Mouse (Mus musculus): ENCODE measurements around the gene Xylt2. TPM values are rescaled to one million over a fixed set of nuclear protein-coding genes. Genes with fewer than 3 reads are reported as not detected.

The Xylt2 gene
- polyA plus RNA-seq, 1 experiment from 2014 or later: 24.7 TPM

GRCm38 (mm10) chr11:94632988-94633387 lies 44.3 kb downstream of the Xylt2 start:
- Histone ChIP-seq H3K36me3 (peaks cover 64% of the 10 kb centered on the region), H3K9ac (replicated peaks) (no peak overlapping the region), H3K27me3 (no peaks in the 10 kb centered on the region), H3K4me2 (no peak overlapping the region), H3K4me1 (replicated peaks) (peaks cover 12% of the 10 kb centered on the region), H3K9me3 (no peaks in the 10 kb centered on the region), H3K27ac (no peak overlapping the region), H3K4me3 (replicated peaks) (no peak overlapping the region)
- WGBS: 81% methylated on average over 8 of the region's 8 CpGs
- no peak for ATAC-seq (ENCODE audit: insufficient number of reproducible peaks, insufficient read depth, low FRiP score, low TSS enrichment, low read depth)

GRCm38 (mm10) chr11:94631969-94632368 lies 45.3 kb downstream of the Xylt2 start:
- 96% methylated on average over 5 of the region's 5 CpGs for WGBS
- Histone ChIP-seq H3K27ac (no peak overlapping the region), H3K9ac (replicated peaks) (no peak overlapping the region), H3K27me3 (no peaks in the 10 kb centered on the region), H3K4me3 (replicated peaks) (no peak overlapping the region), H3K4me1 (replicated peaks) (peaks cover 12% of the 10 kb centered on the region), H3K4me2 (no peak overlapping the region), H3K9me3 (no peaks in the 10 kb centered on the region), H3K36me3 (peaks cover 54% of the 10 kb centered on the region)
- no peak for ATAC-seq (ENCODE audit: insufficient number of reproducible peaks, insufficient read depth, low FRiP score, low TSS enrichment, low read depth)

- ATAC-seq (ENCODE audit: insufficient number of reproducible peaks, insufficient read depth, low FRiP score, low TSS enrichment, low read depth): peak; percentile 57; the same call in 1 of the 2 replicates
- peak overlapping the region; percentile 56 for H3K27ac ChIP-seq
Observed at GRCm38 (mm10) chr11:94630199-94631011, 46.9 kb downstream of the Xylt2 start.

GRCm38 (mm10) chr11:94629884-94630198 lies 47.5 kb downstream of the Xylt2 start:
- peaks cover 33% of the 10 kb centered on the region for H3K36me3 ChIP-seq
- no peaks in the 10 kb centered on the region for H3K27me3 ChIP-seq
- peak overlapping the region; percentile 86 for H3K4me2 ChIP-seq
- 0% methylated on average over 28 of the region's 28 CpGs for WGBS
- peak overlapping the region; percentile 88 for H3K4me3 ChIP-seq (replicated peaks)
- peak overlapping the region; percentile 82 for H3K9ac ChIP-seq (replicated peaks)
- H3K4me1 ChIP-seq (replicated peaks): peaks cover 12% of the 10 kb centered on the region
- H3K27ac ChIP-seq: peak overlapping the region; percentile 56
- peak; percentile 59; the same call in 1 of the 2 replicates for ATAC-seq (ENCODE audit: insufficient number of reproducible peaks, insufficient read depth, low FRiP score, low TSS enrichment, low read depth)
- no peaks in the 10 kb centered on the region for H3K9me3 ChIP-seq

More at GRCm38 (mm10) chr11:94630199-94631011, 46.9 kb downstream of the Xylt2 start:
- peak overlapping the region; percentile 88 for H3K4me3 ChIP-seq (replicated peaks)
- peak overlapping the region; percentile 86 for H3K4me2 ChIP-seq
- H3K9ac ChIP-seq (replicated peaks): peak overlapping the region; percentile 82
- H3K9me3 ChIP-seq: no peaks in the 10 kb centered on the region
- H3K36me3 ChIP-seq: peaks cover 39% of the 10 kb centered on the region
- WGBS: 15% methylated on average over 26 of the region's 26 CpGs
- H3K27me3 ChIP-seq: no peaks in the 10 kb centered on the region
- peaks cover 12% of the 10 kb centered on the region for H3K4me1 ChIP-seq (replicated peaks)

- Histone ChIP-seq H3K36me3 (peaks cover 28% of the 10 kb centered on the region), H3K27me3 (no peaks in the 10 kb centered on the region), H3K9me3 (no peaks in the 10 kb centered on the region), H3K27ac (peak within 1 kb of the TSS; percentile 56), H3K9ac (replicated peaks) (peak within 1 kb of the TSS; percentile 82), H3K4me3 (replicated peaks) (peak within 1 kb of the TSS; percentile 88), H3K4me2 (peak within 1 kb of the TSS; percentile 86), H3K4me1 (replicated peaks) (peaks cover 12% of the 10 kb centered on the region)
- ATAC-seq (ENCODE audit: insufficient number of reproducible peaks, insufficient read depth, low FRiP score, low TSS enrichment, low read depth): peak; percentile 97
- WGBS: 4% methylated on average over 41 of the region's 41 CpGs
Observed at GRCm38 (mm10) chr11:94629199-94629883, 48.0 kb downstream of the Xylt2 start, which contains the start of gene Lrrc59. Gene Lrrc59, plus strand, starts transcription at chr11:94629767.

GRCm38 (mm10) chr11:94622162-94622561 lies 55.2 kb downstream of the Xylt2 start:
- no peak for ATAC-seq (ENCODE audit: insufficient number of reproducible peaks, insufficient read depth, low FRiP score, low TSS enrichment, low read depth)
- WGBS: 72% methylated on average over 2 of the region's 2 CpGs
- Histone ChIP-seq H3K4me2 (no peak overlapping the region), H3K27me3 (no peaks in the 10 kb centered on the region), H3K9ac (replicated peaks) (no peak overlapping the region), H3K27ac (no peak overlapping the region), H3K4me3 (replicated peaks) (no peak overlapping the region), H3K36me3 (no peaks in the 10 kb centered on the region), H3K4me1 (replicated peaks) (no peaks in the 10 kb centered on the region), H3K9me3 (peaks cover 4% of the 10 kb centered on the region; the same call in 1 of the 2 replicates)

GRCm38 (mm10) chr11:94621458-94621852 lies 55.9 kb downstream of the Xylt2 start:
- Histone ChIP-seq H3K4me2 (no peak overlapping the region), H3K27me3 (no peaks in the 10 kb centered on the region; the same call in 1 of the 2 replicates), H3K27ac (no peak overlapping the region), H3K9ac (replicated peaks) (no peak overlapping the region), H3K4me1 (replicated peaks) (no peaks in the 10 kb centered on the region), H3K36me3 (no peaks in the 10 kb centered on the region), H3K9me3 (peaks cover 4% of the 10 kb centered on the region; the same call in 1 of the 2 replicates), H3K4me3 (replicated peaks) (no peak overlapping the region)
- ATAC-seq (ENCODE audit: insufficient number of reproducible peaks, insufficient read depth, low FRiP score, low TSS enrichment, low read depth): no peak

GRCm38 (mm10) chr11:94620766-94621457 lies 56.4 kb downstream of the Xylt2 start:
- Histone ChIP-seq H3K9me3 (peaks cover 4% of the 10 kb centered on the region; the same call in 1 of the 2 replicates), H3K27ac (no peak overlapping the region), H3K36me3 (no peaks in the 10 kb centered on the region), H3K27me3 (peaks cover 4% of the 10 kb centered on the region; the same call in 1 of the 2 replicates), H3K4me2 (no peak overlapping the region), H3K4me1 (replicated peaks) (no peaks in the 10 kb centered on the region), H3K9ac (replicated peaks) (no peak overlapping the region), H3K4me3 (replicated peaks) (no peak overlapping the region)
- no peak for ATAC-seq (ENCODE audit: insufficient number of reproducible peaks, insufficient read depth, low FRiP score, low TSS enrichment, low read depth)
- WGBS: 65% methylated on average over 6 of the region's 6 CpGs

- Histone ChIP-seq H3K4me3 (replicated peaks) (no peak overlapping the region), H3K9me3 (peaks cover 4% of the 10 kb centered on the region; the same call in 1 of the 2 replicates), H3K9ac (replicated peaks) (no peak overlapping the region), H3K4me2 (no peak overlapping the region), H3K36me3 (no peaks in the 10 kb centered on the region), H3K27ac (no peak overlapping the region), H3K4me1 (replicated peaks) (no peaks in the 10 kb centered on the region), H3K27me3 (peaks cover 25% of the 10 kb centered on the region)
- no peak for ATAC-seq (ENCODE audit: insufficient number of reproducible peaks, insufficient read depth, low FRiP score, low TSS enrichment, low read depth)
- 91% methylated on average over 2 of the region's 2 CpGs for WGBS
Observed at GRCm38 (mm10) chr11:94617646-94618045, 59.7 kb downstream of the Xylt2 start.

GRCm38 (mm10) chr11:94615494-94615893 lies 61.8 kb downstream of the Xylt2 start:
- WGBS: 40% methylated on average over 4 of the region's 4 CpGs
- Histone ChIP-seq H3K9me3 (peaks cover 4% of the 10 kb centered on the region; the same call in 1 of the 2 replicates), H3K36me3 (no peaks in the 10 kb centered on the region), H3K4me2 (no peak overlapping the region), H3K4me3 (replicated peaks) (no peak overlapping the region), H3K9ac (replicated peaks) (no peak overlapping the region), H3K27me3 (peaks cover 25% of the 10 kb centered on the region), H3K4me1 (replicated peaks) (peaks cover 7% of the 10 kb centered on the region; the same call in 1 of the 2 replicates), H3K27ac (no peak overlapping the region)
- ATAC-seq (ENCODE audit: insufficient number of reproducible peaks, insufficient read depth, low FRiP score, low TSS enrichment, low read depth): no peak

- Histone ChIP-seq H3K9ac (replicated peaks) (no peak overlapping the region), H3K4me1 (replicated peaks) (peaks cover 9% of the 10 kb centered on the region; the same call in 1 of the 2 replicates), H3K9me3 (peaks cover 4% of the 10 kb centered on the region; the same call in 1 of the 2 replicates), H3K4me3 (replicated peaks) (no peak overlapping the region), H3K4me2 (no peak overlapping the region), H3K27me3 (peaks cover 25% of the 10 kb centered on the region), H3K27ac (no peak overlapping the region), H3K36me3 (no peaks in the 10 kb centered on the region)
- 87% methylated on average over 4 of the region's 4 CpGs for WGBS
- no peak for ATAC-seq (ENCODE audit: insufficient number of reproducible peaks, insufficient read depth, low FRiP score, low TSS enrichment, low read depth)
Observed at GRCm38 (mm10) chr11:94614603-94615002, 62.7 kb downstream of the Xylt2 start.
